Mouse (Mus musculus) layer of hippocampus, postnatal 25 days (tissue): Measurements from ENCODE around the gene Slc36a3. TPM values are rescaled to one million over a fixed set of nuclear protein-coding genes. Genes with fewer than 3 reads are reported as not detected.
"Not testable (repeated sequence)": the region's sequence is repeated elsewhere in the genome, so short reads cannot be mapped to it uniquely, and the experiment has no call there.

Experiments
- DNase-seq, 2 experiments: peaks; one replicate each; pipeline ENCODE4 v3.0.0; 2022; ENCODE audit warnings: mixed read lengths in 2 of 2, low spot score in 1 of 2; ENCODE audit errors: extremely low spot score in 1 of 2
- total RNA-seq, 2 experiments: library from RNA; stranded (reverse); gene quantifications; 2 replicates each; pipeline ENCODE4 v1.2.3; 2021

Slc36a3 gene
- total RNA-seq, 2 experiments from 2014 or later, result not detected

GRCm38 (mm10) chr11:55110566-55111169 lies 40.8 kb downstream of the Slc36a3 start:
- DNase-seq, result peak in 1 of 2 experiments; percentile 8

- DNase-seq, result no peak
These were observed 41.8 kb downstream of the Slc36a3 start for GRCm38 (mm10) chr11:55109521-55110300.

GRCm38 (mm10) chr11:55106636-55107035 lies 44.9 kb downstream of the Slc36a3 start:
- DNase-seq, result no peak

GRCm38 (mm10) chr11:55105389-55105788 lies 46.1 kb downstream of the Slc36a3 start:
- DNase-seq, result no peak

- DNase-seq, result no peak
These were observed 48.3 kb downstream of the Slc36a3 start for GRCm38 (mm10) chr11:55103229-55103628.

GRCm38 (mm10) chr11:55102015-55102414 lies 49.5 kb downstream of the Slc36a3 start:
- no peak for DNase-seq

GRCm38 (mm10) chr11:55099868-55100267 lies 51.6 kb downstream of the Slc36a3 start:
- no peak for DNase-seq

GRCm38 (mm10) chr11:55099019-55099771 lies 52.3 kb downstream of the Slc36a3 start:
- no peak for DNase-seq

GRCm38 (mm10) chr11:55098189-55098915 lies 53.2 kb downstream of the Slc36a3 start:
- no peak for DNase-seq

GRCm38 (mm10) chr11:55097463-55098188 lies 53.9 kb downstream of the Slc36a3 start, which contains the start of gene Gm2a:
TSS of gene Gm2a (plus strand) at chr11:55098115.
- DNase-seq, result peak; percentile 76 to 85

GRCm38 (mm10) chr11:55096731-55097462 lies 54.6 kb downstream of the Slc36a3 start:
- no peak for DNase-seq

GRCm38 (mm10) chr11:55096296-55096695 lies 55.2 kb downstream of the Slc36a3 start:
- DNase-seq, result not testable (repeated sequence)

GRCm38 (mm10) chr11:55093096-55093495 lies 58.4 kb downstream of the Slc36a3 start:
- no peak for DNase-seq

GRCm38 (mm10) chr11:55089892-55090291 lies 61.6 kb downstream of the Slc36a3 start:
- no peak for DNase-seq

- peak; percentile 57 to 86 for DNase-seq
These were observed 64.5 kb downstream of the Slc36a3 start for GRCm38 (mm10) chr11:55087006-55087405.

- no peak for DNase-seq
These were observed 66.1 kb downstream of the Slc36a3 start for GRCm38 (mm10) chr11:55085396-55085795.

- no peak for DNase-seq
These were observed 66.9 kb downstream of the Slc36a3 start for GRCm38 (mm10) chr11:55084629-55085028.

- DNase-seq, result no peak
These were observed 70.3 kb downstream of the Slc36a3 start for GRCm38 (mm10) chr11:55081206-55081605.

GRCm38 (mm10) chr11:55079180-55079579 lies 72.3 kb downstream of the Slc36a3 start:
- no peak for DNase-seq
